Mouse (Mus musculus): ENCODE measurements at regions not wholly inside any gene's neighbourhood (a gene's known extent, or its start where the extent isn't known, plus 50 kb on each side); places are given as distances from the start of the nearest gene placed in this dataset.

DNA sequence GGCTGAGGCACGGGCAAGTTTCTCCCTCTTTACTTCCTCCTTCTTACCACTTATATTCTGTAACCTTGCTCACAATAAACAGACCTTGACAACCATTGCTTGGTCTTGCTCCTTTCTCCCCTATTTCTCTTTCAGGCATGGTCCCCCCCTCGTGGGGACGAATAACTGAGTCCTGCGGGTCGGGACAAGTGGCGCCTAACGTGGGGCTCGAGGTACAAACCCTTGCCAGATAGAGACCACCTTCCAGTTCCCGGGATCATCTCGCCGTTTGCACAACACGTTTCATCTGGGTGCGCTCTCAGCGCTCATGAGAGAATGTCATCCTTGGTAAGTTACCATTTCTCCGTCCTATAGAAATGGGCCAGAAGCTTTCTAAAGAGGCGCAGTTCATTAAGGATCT is 79.6 kb upstream of the Foxn3 start:
- ATAC-seq (replicated peaks; ENCODE audit: low read depth, poor library complexity, severe bottlenecking) = no peak

GRCm38 (mm10) chr12:99642131-99642895 is 78.9 kb upstream of the Foxn3 start:
- no peak for ATAC-seq (replicated peaks; ENCODE audit: low read depth, poor library complexity, severe bottlenecking)

GRCm38 (mm10) chr12:99641278-99641677 is 77.9 kb upstream of the Foxn3 start:
- ATAC-seq (replicated peaks; ENCODE audit: low read depth, poor library complexity, severe bottlenecking) = peak; percentile 83

GRCm38 (mm10) chr12:99640214-99641151 is 77.1 kb upstream of the Foxn3 start:
- ATAC-seq (replicated peaks; ENCODE audit: low read depth, poor library complexity, severe bottlenecking) = peak; percentile 71

GRCm38 (mm10) chr12:99639847-99640213 is 76.4 kb upstream of the Foxn3 start:
- no peak for ATAC-seq (replicated peaks; ENCODE audit: low read depth, poor library complexity, severe bottlenecking)

- no peak for ATAC-seq (replicated peaks; ENCODE audit: low read depth, poor library complexity, severe bottlenecking)
These were observed 75.7 kb upstream of the Foxn3 start for GRCm38 (mm10) chr12:99639118-99639517.

- ATAC-seq (replicated peaks; ENCODE audit: low read depth, poor library complexity, severe bottlenecking) = no peak
These were observed 74.6 kb upstream of the Foxn3 start for GRCm38 (mm10) chr12:99637986-99638385.

DNA sequence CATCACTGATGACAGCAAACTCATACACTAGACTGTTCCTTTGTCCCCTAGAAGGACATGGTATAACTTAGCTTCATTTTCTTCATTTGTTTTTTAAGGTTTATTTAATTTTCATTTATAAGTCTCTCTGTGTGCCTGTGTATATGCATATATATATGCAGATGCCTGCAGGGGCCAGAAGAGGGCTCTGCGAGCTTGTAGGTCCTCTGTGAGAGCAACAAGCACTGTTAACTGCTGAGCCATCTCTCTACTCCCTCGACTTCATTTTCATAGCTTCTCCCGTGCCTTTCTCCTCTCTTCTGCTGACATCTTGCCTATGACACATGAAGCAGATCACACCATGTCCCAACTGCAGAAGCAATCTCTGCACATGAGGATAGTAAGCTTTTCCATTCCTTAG is 72.9 kb upstream of the Foxn3 start:
- no peak for ATAC-seq (replicated peaks; ENCODE audit: low read depth, poor library complexity, severe bottlenecking)

DNA sequence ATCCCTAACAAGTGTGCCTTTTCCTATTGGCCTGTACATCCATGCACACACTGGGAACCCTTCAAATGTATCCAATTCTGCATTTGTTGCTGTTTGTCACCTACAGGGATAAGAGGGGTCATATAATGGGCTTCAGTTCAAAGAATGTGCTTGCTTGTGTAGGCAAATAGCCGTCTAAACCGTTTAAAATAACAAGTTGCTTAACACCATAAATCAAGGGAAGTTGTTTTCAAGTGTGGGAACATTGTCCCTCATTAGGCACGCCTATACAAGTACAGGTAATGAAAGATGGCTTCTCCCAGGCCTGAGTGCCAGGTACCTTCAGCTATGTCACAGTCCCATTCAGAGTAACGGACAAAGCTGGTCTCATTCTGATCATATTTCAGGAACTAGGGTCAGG is 72.0 kb upstream of the Foxn3 start:
- ATAC-seq (replicated peaks; ENCODE audit: low read depth, poor library complexity, severe bottlenecking) = no peak

- ATAC-seq (replicated peaks; ENCODE audit: low read depth, poor library complexity, severe bottlenecking) = no peak
These were observed 71.3 kb upstream of the Foxn3 start for GRCm38 (mm10) chr12:99634726-99635125.

- peak; percentile 95 for ATAC-seq (replicated peaks; ENCODE audit: low read depth, poor library complexity, severe bottlenecking)
These were observed 70.3 kb upstream of the Foxn3 start for GRCm38 (mm10) chr12:99633678-99634077.

DNA sequence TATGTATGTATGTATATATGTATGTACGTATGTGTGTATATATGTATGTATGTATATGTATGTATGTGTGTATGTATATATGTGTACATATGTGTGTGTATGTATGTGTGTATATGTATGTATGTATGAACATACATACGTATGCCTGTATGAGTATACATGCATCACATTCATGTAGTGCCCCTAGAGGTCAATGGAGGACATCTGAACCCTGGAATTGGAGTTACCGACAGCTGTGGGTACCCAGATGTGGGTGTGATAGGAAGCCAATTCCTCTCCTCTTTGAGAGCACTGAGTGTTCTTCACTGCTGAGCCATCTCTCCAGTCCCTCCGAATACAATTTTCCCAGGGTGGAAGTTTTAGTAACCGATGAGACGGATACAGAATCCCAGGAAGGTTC is 69.6 kb upstream of the Foxn3 start:
- ATAC-seq (replicated peaks; ENCODE audit: low read depth, poor library complexity, severe bottlenecking) = no peak

GRCm38 (mm10) chr12:99629606-99630005 is 66.2 kb upstream of the Foxn3 start:
- ATAC-seq (replicated peaks; ENCODE audit: low read depth, poor library complexity, severe bottlenecking) = peak; percentile 31; the same call in 1 of the 2 replicates

DNA sequence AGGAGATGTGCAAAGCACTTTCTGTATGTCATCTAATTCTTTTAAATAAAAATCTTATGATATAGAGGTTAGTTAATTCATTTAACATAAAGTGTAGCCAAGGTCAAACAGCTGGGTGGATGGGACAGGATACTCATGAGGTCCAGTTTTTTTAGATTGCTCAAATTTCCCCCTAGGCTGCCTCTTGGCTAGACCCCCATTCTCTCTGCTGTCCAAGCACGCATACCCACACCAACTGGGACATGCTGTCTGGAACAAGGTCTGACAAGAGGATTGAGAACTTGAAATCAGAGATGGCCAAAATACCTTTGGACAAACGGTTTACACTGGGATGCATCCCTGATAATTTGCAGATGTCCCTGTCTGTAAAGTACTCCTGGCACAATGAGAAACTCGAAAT is 65.0 kb upstream of the Foxn3 start:
- no peak for ATAC-seq (replicated peaks; ENCODE audit: low read depth, poor library complexity, severe bottlenecking)

- ATAC-seq (replicated peaks; ENCODE audit: low read depth, poor library complexity, severe bottlenecking) = peak; percentile 85
These were observed 64.5 kb upstream of the Foxn3 start for GRCm38 (mm10) chr12:99627898-99628231.

DNA sequence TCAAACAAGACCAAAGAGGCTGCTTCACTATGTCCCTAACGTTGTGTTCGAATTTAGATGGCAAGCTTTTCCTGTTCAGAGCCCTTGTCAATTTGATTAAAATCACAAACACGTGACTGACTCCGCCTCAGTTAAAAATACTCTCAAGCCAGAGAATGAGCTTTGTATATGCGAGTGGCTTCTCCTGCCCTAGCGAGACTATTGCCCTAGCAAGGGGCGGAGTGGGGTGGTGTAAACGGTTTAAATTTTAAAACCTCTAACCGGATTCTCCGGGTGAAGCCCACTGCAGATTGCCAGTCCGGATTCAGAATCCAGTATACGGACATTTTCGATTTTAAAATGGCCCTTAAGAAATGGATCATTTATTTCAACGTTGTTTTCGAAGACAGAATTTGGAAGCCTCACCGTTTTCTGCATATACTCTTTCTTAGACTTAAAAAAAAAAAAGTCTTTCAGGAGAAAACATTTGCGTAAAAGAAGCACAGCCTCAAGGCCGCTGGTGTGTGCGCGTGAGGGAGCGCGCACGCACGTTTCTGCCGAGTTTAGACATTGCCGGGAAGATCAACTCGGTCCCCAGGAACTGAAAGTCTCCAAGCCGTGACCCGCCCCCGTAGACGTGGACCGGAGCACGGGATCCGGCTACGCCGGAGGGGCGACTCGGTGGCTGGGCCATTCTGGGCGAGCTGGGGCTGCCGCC is 64.0 kb upstream of the Foxn3 start:
- no peak for ATAC-seq (replicated peaks; ENCODE audit: low read depth, poor library complexity, severe bottlenecking)

DNA sequence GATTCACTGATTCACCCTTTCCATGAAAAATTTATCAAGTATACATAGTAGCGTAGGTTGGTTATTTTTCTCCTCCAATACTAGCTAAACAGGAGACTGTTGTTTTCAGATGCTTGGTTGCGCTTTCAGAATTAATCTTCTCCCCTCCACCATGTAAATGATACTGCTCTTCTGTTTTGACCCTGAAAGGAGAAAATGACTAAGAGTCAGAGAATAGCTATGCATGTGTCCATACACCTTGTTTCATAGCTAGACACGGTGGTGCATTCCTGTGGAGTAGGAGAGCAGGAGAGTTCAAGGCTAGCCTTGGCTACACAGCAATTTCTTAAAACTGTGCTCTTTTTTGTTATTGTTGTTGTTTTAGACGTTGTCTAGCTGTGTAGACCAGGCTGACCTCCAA is 62.8 kb upstream of the Foxn3 start:
- ATAC-seq (replicated peaks; ENCODE audit: low read depth, poor library complexity, severe bottlenecking) = no peak

DNA sequence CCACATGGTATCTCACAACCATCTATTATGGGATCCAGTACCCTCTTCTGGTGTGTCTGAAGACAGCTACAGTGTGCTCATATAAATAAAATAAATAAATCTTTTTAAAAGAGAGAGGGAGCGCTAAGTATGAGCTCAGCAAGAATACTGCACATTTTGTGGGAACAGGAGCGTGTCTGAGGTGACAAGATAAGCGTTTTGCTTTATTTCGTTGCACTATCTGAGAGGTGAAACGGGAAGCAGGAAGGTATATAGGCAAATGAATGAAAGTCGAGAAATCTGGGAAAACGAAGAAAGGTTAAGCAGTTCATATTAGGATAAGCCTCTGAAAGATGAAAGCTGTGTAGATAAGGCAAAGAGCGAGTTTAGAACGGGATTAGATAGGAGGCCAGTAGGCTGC is 61.7 kb upstream of the Foxn3 start:
- ATAC-seq (replicated peaks; ENCODE audit: low read depth, poor library complexity, severe bottlenecking) = no peak

DNA sequence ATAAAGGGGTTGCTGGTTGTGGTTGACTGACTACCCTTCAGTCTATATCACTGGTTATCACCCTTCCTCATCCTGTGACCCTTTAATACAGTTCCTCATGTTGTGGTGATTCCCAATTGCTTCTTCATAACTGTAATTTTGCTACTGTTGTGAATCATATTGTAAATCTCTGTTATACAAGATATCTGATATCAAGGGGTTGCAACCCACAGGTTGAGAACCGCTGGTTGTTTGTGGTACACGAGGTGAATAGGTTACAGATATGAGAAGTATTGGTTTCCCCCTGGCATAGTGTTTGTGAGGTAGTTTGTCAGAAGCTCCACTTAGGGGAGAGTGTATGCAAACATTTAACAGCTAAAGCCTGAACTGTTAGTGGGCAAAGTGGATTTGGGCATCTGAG is 58.9 kb upstream of the Foxn3 start:
- ATAC-seq (replicated peaks; ENCODE audit: low read depth, poor library complexity, severe bottlenecking) = 0 out of 2 replicates have a peak, but pooled peaks have one; percentile 50

GRCm38 (mm10) chr12:99617241-99617804 is 53.9 kb upstream of the Foxn3 start:
- ATAC-seq (replicated peaks; ENCODE audit: low read depth, poor library complexity, severe bottlenecking) = no peak

Measured in common myeloid progenitor, adult 5-6 weeks (primary cell).